Mouse (Mus musculus): Measurements from ENCODE around the gene Wdr90.

The Wdr90 gene

DNA sequence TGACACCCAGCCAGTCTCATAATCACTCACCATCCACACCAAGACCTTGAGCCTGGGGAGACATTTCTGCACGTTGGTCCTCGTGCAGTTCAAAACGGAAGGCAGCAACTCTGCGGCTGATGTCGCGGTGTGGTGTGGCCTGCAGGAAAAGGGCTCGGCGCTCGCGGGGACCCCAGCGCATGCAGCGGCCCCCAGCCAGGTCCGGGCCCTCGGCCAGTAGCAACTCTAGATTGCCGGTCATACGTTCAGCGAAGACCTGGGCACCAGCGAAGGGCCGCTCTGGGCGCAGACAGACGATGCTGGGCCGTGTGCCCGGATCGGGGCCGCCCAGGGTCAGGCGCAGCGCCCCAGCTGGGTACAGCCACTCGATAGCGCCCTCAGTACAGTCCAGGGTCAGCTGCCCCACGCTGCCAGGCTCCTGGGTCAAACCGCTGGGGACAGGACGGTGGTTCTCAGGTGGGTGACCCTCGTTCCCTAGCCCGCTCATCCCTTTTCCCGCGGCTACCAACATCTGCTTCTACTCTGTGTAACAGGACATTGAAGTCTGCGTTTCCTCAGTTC, 65.0 kb downstream of the Wdr90 start:
- no peak for DNase-seq

DNA sequence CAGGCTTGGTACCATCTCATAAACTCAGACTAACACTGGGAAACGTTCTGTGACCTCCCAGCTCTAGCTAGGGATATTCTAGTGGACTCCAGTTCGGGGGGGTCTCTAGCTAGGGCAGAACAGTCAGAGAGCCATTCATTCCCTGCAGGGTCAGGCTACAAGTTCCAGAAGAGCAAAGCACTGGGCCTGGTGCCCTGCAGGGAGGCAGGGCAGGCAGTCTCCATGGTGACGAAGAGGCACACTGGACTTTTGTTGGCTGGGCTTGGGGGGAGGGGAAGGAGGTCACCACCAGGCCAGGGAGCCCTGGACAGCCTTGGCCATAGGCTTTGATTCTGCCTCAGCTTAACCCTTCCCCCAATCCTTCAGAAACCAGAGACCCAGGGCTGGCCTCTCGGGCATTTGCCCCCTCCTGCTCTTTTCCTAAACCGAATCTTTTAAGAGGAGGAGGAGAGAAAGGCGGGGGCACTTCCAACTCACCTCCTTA, 65.7 kb downstream of the Wdr90 start, which contains the start of gene AC134908.4:
AC134908.4 (minus strand) TSS at position 51 of the 484 bp plus-strand sequence.
- DNase-seq, result peak; percentile 42

DNA sequence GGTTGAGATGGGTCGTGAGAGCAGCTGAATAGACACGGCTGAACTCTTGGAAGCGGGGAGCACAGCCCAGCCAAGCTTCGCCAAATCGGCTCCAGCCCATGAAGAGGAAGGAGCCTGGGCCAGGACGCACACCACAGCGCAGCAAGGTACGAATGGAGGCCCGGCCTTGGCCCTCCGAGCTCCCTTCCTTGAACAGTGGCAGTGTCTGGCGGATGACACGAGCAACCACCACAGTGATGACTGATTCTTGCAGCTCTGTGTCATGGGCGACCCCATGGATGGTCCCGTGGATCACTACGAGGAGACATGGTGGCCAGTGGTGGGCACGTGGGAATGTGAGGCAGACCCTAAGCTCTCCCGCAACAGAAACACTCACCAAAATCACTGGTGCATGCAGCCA, 66.3 kb downstream of the Wdr90 start:
- no peak for DNase-seq
